Mouse (Mus musculus) left cerebral cortex, adult 2 months (tissue): ENCODE data around the gene Pold4. TPM values are rescaled to one million over a fixed set of nuclear protein-coding genes. Genes with fewer than 3 reads are reported as not detected.

Experiments
- DNase-seq, 2 experiments: peaks; one replicate each; pipeline ENCODE4 v3.0.0; 2021 to 2022; ENCODE audit warnings: low spot score in 2 of 2, mixed read lengths in 1 of 2; ENCODE audit errors: extremely low spot score in 1 of 2
- H3K27ac ChIP-seq: fragments of 200-600 bp; 2 replicates; pipeline ENCODE4 v1.8.1; 2022
- H3K4me3 ChIP-seq: fragments of 200-600 bp; 2 replicates; pipeline ENCODE4 v1.8.1; 2022
- CTCF ChIP-seq: fragments of 200-600 bp; IDR thresholded peaks from 2 replicates; pipeline ENCODE4 v1.8.1; 2022; ENCODE audit warnings: antibody characterized with exemption, mild to moderate bottlenecking, moderate library complexity
- intact Hi-C: fragments of 180-260 bp; cut with DNase I; formaldehyde crosslinking; loops from one replicate; pipeline ENCODE4 v1.15.1; 2025
- total RNA-seq, 2 experiments: library from RNA; stranded (reverse); gene quantifications; 2 replicates each; pipeline ENCODE4 v1.2.3; 2021

Pold4 gene
- total RNA-seq, 2 experiments from 2014 or later, result 15.4 to 17.6 TPM

DNA sequence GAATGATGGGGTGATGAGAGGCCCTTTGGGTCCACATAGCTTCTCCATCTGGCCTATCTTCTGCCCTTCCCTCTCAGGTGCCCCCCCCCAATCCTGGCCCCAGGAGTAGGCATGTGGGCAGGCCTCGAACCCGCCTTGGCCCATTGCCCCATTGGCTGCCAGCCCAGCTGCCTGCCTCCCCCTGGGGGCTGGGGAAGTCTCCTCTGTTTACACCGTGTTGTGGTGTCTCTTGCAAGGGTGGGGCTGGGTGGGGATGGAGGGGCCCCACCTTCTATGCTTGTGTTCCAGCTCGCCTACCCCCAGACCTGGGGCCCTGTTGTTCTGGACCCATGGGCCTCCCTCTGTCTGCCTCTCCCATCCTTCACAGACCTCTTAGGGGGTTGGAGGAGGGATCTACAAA, 11.3 kb upstream of the Pold4 start:
- intact Hi-C loops, result no loop called here
- Histone ChIP-seq H3K4me3 (no peak overlapping the region), H3K27ac (no peak overlapping the region)
- TF ChIP-seq CTCF, result no peak
- no peak for DNase-seq

DNA sequence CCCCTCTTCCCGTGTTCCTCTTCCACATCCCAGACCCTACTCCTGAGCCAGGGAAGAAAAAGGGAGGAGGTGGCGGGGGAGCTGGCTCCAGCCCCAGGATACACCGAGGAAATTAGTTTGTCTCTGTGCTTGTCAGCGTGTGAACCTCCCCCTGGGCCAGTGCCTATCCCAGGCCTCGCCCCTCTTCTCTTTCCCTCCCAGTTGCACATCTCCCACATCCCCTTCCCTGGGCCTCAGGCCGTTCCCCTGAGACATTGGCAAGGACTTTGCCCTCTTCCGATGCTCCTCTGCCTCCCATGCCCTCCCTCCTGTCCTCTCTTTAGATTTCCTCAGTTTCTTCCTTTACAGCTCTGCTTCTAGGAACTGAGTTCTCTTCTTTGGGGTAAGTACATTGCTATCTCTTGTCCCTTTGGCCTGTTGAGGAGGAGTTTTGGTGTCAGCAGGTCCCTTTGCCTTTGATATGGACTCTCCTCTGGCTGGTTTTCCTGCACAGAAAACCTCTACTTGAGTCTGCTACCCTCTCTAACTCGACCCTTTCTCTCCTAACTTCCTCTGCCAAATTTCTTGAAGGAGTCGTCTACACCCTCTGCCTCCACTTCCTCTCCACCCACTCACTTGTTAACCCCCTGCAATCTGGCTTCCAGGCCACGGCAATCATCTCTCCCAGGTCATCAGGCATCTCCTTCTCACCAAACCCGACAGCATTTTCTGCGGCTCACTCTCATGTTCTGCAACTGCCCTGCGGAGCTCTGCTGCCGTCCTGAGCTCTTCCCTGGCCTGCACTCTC, 10.5 kb upstream of the Pold4 start:
- no peak for TF ChIP-seq CTCF
- Histone ChIP-seq H3K4me3 (no peak overlapping the region), H3K27ac (no peak overlapping the region)
- intact Hi-C loops, result no loop called here
- no peak for DNase-seq

DNA sequence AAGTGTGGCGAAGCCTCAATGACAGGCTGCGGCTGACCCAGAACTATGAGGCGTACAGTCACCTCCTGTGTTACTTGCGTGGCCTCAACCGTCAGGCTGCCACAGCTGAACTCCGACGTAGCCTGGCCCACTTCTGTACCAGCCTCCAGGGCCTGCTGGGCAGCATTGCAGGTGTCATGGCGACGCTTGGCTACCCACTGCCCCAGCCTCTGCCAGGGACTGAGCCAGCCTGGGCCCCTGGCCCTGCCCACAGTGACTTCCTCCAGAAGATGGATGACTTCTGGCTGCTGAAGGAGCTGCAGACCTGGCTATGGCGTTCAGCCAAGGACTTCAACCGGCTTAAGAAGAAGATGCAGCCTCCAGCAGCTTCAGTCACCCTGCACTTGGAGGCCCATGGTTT, 9.5 kb upstream of the Pold4 start:
- no peak for DNase-seq
- no peak for TF ChIP-seq CTCF
- Histone ChIP-seq H3K4me3 (no peak overlapping the region), H3K27ac (no peak overlapping the region)
- intact Hi-C loops, result no loop called here

DNA sequence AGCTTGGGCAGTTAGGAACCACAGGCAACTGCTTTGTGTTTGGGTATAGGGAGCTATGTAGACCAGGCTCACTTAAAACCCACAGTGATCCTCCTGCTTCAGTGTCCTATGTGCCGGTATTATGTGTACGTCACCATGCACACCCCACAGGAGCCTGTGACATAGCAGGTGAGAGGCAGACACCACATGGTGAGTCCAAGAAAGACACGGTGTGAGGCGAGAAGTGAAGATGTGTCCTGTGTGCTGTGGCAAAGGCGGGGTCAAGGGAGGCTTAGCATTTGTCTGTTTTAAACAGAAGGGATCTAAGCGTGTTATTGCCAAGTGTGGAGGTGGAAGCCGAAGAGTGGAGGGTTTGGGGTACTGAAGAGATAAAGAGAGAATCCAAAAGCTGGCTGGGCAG, 4.9 kb upstream of the Pold4 start:
- H3K27ac ChIP-seq, result no peak overlapping the region
- intact Hi-C loops, result loop anchor here (5.0 kb wide), 1 partner anchor 209 kb away; no protein-coding TSS in a partner anchor
- no peak for DNase-seq
- no peak overlapping the region for H3K4me3 ChIP-seq
- no peak for TF ChIP-seq CTCF

- no peak overlapping the region for H3K27ac ChIP-seq
- intact Hi-C loops, result loop anchor here (5.0 kb wide), 1 partner anchor 210 kb away; no protein-coding TSS in a partner anchor
- no peak for TF ChIP-seq CTCF
- no peak for DNase-seq
- no peak overlapping the region for H3K4me3 ChIP-seq
Measured at GRCm38 (mm10) chr19:4227446-4227845, 4.3 kb upstream of the Pold4 start.

DNA sequence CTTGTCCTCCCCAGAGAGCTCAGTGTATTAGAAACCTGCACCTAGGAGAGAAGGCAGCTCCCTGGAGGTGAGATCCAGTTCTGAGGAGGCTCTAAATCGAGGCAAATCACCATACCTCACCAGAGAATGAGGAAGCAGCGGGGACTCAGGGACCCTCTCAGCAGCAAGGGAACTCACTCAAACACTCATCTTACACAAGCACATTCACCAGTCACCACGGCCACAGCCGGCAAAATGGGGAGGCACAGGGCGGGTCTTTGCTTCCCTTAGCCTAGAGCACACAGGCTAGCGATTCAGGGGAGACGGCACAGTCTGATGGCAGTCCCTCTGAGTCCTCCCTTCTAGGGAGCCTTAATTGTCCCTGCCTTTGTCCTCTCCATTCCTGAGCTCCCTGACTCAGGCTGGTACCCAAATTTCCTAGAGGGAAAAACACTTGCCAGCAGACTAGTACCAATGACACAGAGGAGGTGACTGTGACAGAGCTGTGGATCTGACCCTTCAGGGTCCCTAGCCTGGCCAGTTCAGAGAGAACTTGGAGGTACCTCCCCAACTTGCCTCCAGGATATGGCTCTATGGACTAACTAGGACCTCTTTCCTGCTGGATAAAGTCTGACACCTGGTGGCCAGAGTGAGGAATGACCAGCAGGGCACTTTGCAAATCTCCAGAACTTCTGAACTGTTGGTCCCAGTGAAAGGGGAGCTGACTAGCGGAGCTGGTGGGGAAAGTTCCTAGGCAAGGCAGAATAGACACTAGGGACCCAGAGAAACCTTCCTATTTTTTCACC, 3.6 kb upstream of the Pold4 start:
- Histone ChIP-seq H3K4me3 (no peak overlapping the region), H3K27ac (no peak overlapping the region)
- peak; percentile 74 to 78 for DNase-seq
- no peak; the same call in none of the 2 replicates for TF ChIP-seq CTCF
- intact Hi-C loops, result loop anchor here (1.0 to 5.0 kb wide), 3 partner anchors 21 to 211 kb away; no protein-coding TSS in a partner anchor

- no peak for DNase-seq
- intact Hi-C loops, result loop anchor here (1.0 to 5.0 kb wide), 3 partner anchors 22 to 212 kb away; no protein-coding TSS in a partner anchor
- Histone ChIP-seq H3K27ac (no peak overlapping the region), H3K4me3 (no peak overlapping the region)
- TF ChIP-seq CTCF, result no peak
Measured at GRCm38 (mm10) chr19:4228891-4229290, 2.8 kb upstream of the Pold4 start.

GRCm38 (mm10) chr19:4229451-4230076, 2.1 kb upstream of the Pold4 start:
- DNase-seq, result no peak
- intact Hi-C loops, result loop anchor here (2.0 to 5.0 kb wide), 3 partner anchors 59 to 212 kb away; partner anchors contain the start of gene Cdk2ap2
- H3K27ac ChIP-seq, result no peak overlapping the region
- TF ChIP-seq CTCF, result no peak
- H3K4me3 ChIP-seq, result no peak overlapping the region

- no peak for TF ChIP-seq CTCF
- intact Hi-C loops, result loop anchor here (2.0 kb wide), 1 partner anchor 134 kb away; the partner anchor contains the start of gene Cdk2ap2
- H3K4me3 ChIP-seq, result no peak overlapping the region
- peak overlapping the region; percentile 57; the same call in 1 of the 2 replicates for H3K27ac ChIP-seq
- DNase-seq, result no peak
Measured at GRCm38 (mm10) chr19:4230415-4230814, 1.3 kb upstream of the Pold4 start.

DNA sequence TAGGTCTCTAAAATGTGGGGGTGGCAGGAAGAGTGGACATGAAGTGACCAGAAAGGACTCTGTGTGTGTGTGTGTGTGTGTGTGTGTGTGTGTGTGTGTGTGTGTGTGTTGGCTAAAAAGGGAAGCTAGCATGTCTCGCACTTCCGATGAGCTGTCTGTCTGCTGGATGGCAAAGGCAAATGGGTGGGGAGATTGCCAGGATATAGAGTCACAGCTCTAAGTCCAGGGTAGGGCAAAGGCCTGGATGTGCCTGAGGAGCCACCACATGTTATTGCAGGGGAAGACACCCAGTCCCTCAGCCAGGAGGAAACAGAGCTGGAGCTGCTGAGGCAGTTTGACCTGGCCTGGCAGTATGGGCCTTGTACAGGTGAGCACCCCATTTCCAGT, 480 bp downstream of the Pold4 start:
- TF ChIP-seq CTCF, result no peak
- intact Hi-C loops, result no loop called here
- Histone ChIP-seq H3K4me3 (peak overlapping the region; percentile 75), H3K27ac (peak overlapping the region; percentile 98)
- no peak for DNase-seq

DNA sequence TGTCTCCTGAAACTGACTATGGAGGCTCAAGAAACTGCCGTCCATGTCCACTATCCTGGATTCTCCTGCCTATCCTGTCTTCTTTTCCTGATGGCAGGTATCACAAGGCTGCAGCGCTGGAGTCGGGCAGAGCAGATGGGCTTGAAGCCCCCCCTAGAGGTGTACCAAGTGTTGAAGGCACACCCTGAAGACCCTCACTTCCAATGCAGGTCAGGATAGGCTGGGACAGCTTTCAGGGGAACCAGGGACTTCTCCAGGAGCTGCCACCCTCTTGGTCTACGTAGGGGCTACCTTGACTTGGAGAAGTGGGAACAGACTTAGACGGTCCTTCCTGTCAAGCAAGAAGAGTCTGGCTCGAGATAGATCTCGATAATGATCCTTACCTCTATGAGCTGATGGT, 952 bp downstream of the Pold4 start:
- peak overlapping the region; percentile 74; the same call in 1 of the 2 replicates for H3K27ac ChIP-seq
- no peak for DNase-seq
- intact Hi-C loops, result no loop called here
- peak overlapping the region; percentile 75 for H3K4me3 ChIP-seq
- no peak for TF ChIP-seq CTCF

DNA sequence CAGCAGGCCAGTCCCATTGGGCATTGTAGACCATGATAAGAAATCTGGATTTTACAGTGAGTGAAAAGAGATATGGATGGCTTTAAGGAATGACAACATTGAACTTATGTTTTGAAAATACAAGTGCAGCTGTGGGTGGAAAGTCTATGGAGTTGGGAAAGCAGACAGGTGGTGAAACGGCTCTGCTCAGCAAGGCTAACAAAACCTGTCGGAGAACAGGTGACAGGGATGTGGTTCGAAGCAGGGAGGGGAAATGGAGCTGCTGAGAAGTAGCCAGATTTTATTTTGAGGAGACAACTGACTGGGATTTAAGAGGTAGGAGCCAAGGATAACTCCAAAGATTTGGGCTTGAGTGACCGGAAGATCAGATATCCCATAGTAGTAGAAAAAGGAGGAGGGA, 2.8 kb downstream of the Pold4 start:
- no peak overlapping the region for H3K4me3 ChIP-seq
- no peak for DNase-seq
- no peak overlapping the region for H3K27ac ChIP-seq
- intact Hi-C loops, result no loop called here
- TF ChIP-seq CTCF, result no peak
